Mouse (Mus musculus): ENCODE results near the gene Dgkd.

- TF ChIP-seq POLR2A (IDR thresholded peaks at IDR 0.05; ENCODE audit: low read depth, low read length) (no peak), CTCF (conservative IDR thresholded peaks at IDR 0.05; ENCODE audit: insufficient read depth, insufficient read length, low read depth, low read length) (no peak)
Measured at GRCm38 (mm10) chr1:87935095-87935494, 82.0 kb downstream of the Dgkd start.
